Mouse (Mus musculus) layer of hippocampus, adult 2 months (tissue): ENCODE results near the gene Cops7b. TPM values are rescaled to one million over a fixed set of nuclear protein-coding genes. Genes with fewer than 3 reads are reported as not detected.

ENCODE experiments used
- DNase-seq, 2 experiments: peaks; one replicate each; pipeline ENCODE4 v3.0.0; 2022; ENCODE audit warnings: low spot score in 2 of 2
- H3K27ac ChIP-seq: fragments of 200-600 bp; 2 replicates; pipeline ENCODE4 v1.8.1; 2022
- H3K4me3 ChIP-seq: fragments of 200-600 bp; 2 replicates; pipeline ENCODE4 v1.8.1; 2022; ENCODE audit warnings: mild to moderate bottlenecking
- CTCF ChIP-seq: fragments of 200-600 bp; conservative IDR thresholded peaks from 2 replicates; pipeline ENCODE4 v1.8.1; 2022; ENCODE audit warnings: antibody characterized with exemption, mild to moderate bottlenecking, moderate library complexity
- total RNA-seq, 2 experiments: library from RNA; stranded (reverse); gene quantifications; 2 replicates each; pipeline ENCODE4 v1.2.3; 2021

Cops7b gene
- total RNA-seq, 2 experiments from 2014 or later: 19.5 to 20.6 TPM

GRCm38 (mm10) chr1:86614269-86614668 is 31.6 kb downstream of the Cops7b start:
- H3K27ac ChIP-seq: no peak overlapping the region
- peak; percentile 82 for TF ChIP-seq CTCF
- H3K4me3 ChIP-seq: no peak overlapping the region
- DNase-seq: peak in 1 of 2 experiments; percentile 23

- Histone ChIP-seq H3K27ac (no peak overlapping the region), H3K4me3 (no peak overlapping the region)
- DNase-seq: peak; percentile 68 to 87
- TF ChIP-seq CTCF: peak; percentile 96
These were observed 35.9 kb downstream of the Cops7b start for GRCm38 (mm10) chr1:86618454-86619125.

GRCm38 (mm10) chr1:86622296-86622695 is 39.6 kb downstream of the Cops7b start:
- TF ChIP-seq CTCF: no peak
- H3K27ac ChIP-seq: no peak overlapping the region
- H3K4me3 ChIP-seq: no peak overlapping the region
- DNase-seq: no peak

GRCm38 (mm10) chr1:86623001-86624000 is 40.6 kb downstream of the Cops7b start:
- no peak for DNase-seq
- no peak overlapping the region for H3K4me3 ChIP-seq
- TF ChIP-seq CTCF: no peak
- no peak overlapping the region for H3K27ac ChIP-seq

- no peak overlapping the region for H3K27ac ChIP-seq
- no peak overlapping the region for H3K4me3 ChIP-seq
- no peak for TF ChIP-seq CTCF
- no peak for DNase-seq
These were observed 45.6 kb downstream of the Cops7b start for GRCm38 (mm10) chr1:86628270-86628669.

GRCm38 (mm10) chr1:86629936-86630335 is 47.2 kb downstream of the Cops7b start:
- H3K4me3 ChIP-seq: no peak overlapping the region
- no peak for DNase-seq
- no peak overlapping the region for H3K27ac ChIP-seq
- TF ChIP-seq CTCF: no peak

- Histone ChIP-seq H3K4me3 (no peak overlapping the region), H3K27ac (no peak overlapping the region)
- no peak for DNase-seq
- no peak for TF ChIP-seq CTCF
These were observed 47.8 kb downstream of the Cops7b start for GRCm38 (mm10) chr1:86630527-86630926.

GRCm38 (mm10) chr1:86632732-86633380 is 50.2 kb downstream of the Cops7b start:
- DNase-seq: no peak
- no peak for TF ChIP-seq CTCF
- H3K4me3 ChIP-seq: no peak overlapping the region
- no peak overlapping the region for H3K27ac ChIP-seq

- Histone ChIP-seq H3K4me3 (no peak overlapping the region), H3K27ac (no peak overlapping the region)
- TF ChIP-seq CTCF: no peak
- DNase-seq: no peak
These were observed 50.7 kb downstream of the Cops7b start for GRCm38 (mm10) chr1:86633434-86633833.

- no peak overlapping the region for H3K4me3 ChIP-seq
- H3K27ac ChIP-seq: 0 out of 2 replicates have a peak overlapping the region, but pooled peaks have one; percentile 29
- no peak for DNase-seq
- TF ChIP-seq CTCF: no peak
These were observed 51.4 kb downstream of the Cops7b start for GRCm38 (mm10) chr1:86633840-86634750.

GRCm38 (mm10) chr1:86634751-86635359 is 52.2 kb downstream of the Cops7b start:
- Histone ChIP-seq H3K27ac (no peak overlapping the region), H3K4me3 (no peak overlapping the region)
- TF ChIP-seq CTCF: no peak
- no peak for DNase-seq
